Mouse (Mus musculus) heart, postnatal 0 days (tissue): Measurements from ENCODE around the gene March10.

Source experiments
- CTCF ChIP-seq: IDR thresholded peaks from 2 replicates; pipeline ENCODE4 v1.5.1; 2016; ENCODE audit warnings: antibody characterized with exemption, control low read depth, low read depth
- EP300 ChIP-seq: IDR thresholded peaks from 2 replicates; pipeline ENCODE4 v1.6.1; 2016; ENCODE audit warnings: antibody characterized with exemption, low read depth

DNA sequence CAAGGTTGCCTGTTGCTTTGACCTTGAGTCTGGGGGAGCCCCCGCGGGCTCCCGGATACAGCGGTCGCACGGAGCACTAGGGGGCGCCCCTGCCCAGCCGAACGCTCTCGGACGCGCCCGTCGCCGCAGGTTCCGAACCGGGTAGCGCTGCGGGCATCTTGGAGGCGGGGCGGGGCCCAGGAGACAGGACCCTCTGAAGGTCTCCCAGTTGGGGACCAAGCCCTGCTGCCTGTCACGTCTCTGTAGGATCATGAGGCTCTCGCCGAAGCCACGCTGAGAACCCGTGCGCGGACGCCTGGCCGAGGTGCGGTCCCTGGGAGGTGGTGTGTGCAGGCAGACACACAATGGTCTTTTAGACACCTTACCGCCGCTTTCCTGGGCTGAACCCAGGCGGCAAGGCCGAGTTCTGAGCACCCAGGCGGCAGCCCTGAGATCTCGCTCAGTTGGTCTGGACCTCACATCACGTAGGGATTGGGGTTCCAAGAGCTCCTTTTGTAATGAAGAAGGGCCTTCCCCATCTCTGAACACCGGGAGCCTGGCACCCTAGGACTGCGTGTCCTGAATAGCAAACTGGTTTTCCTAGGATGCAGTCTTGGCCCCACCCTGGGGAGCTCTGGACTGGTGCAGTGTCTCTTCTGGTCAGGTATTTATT lies 93.5 kb downstream of the March10 start:
- no peak for TF ChIP-seq EP300
- peak; percentile 67 for TF ChIP-seq CTCF
